ENCODE assay signal across 21 mouse cellular contexts in the genomic region with DNA sequence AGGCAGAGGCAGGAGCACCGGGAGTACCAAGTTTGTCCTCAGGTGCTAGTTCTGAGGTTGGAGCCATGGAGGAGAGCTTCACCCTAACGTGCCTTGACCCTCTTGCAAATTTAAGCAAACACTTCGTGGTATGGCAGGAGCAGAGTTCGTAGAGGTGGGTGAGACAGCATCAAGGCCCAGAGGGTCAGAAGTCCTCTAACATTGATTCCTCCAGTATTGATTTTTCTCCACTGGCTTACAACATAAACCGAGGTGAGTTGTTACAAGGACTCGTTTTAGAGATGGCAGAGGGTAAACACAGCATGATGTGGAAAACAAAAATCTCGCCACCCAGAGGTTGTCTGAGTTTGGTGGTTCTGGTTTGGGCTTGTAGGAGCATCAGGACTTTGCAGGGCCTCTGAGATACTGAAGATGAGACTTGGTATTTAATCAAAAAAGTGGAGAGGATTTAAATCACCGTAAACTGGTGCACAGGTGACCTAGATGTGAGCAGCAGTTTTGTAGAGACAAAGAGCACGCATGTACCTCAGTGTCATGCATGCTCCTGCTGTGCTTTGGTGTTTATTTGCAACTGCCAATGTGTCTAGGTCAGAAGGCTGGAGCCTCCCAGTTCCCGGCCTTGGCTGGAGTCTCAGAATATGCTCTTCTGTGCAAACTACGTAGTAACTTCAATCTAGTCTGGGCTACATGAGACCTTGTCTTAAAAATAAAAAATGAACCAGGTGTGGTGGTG. TPM values are rescaled to one million over a fixed set of nuclear protein-coding genes. Genes with fewer than 3 reads are reported as not detected.
A peak's percentile ranks its signal among the peaks of the same experiment; 100 is the strongest.
DNase-seq lines count a peak whose midpoint lies in the region; ATAC-seq and TF ChIP-seq lines count a peak whose summit lies in the region.
"Had no signal": no experiment of that assay in that cellular context is flagged by ENCODE, and none has a peak within 500 bp of the region (broad histone marks: within the 10 kb centered on the region; RNA-seq: fewer than 3 reads in every experiment).

No protein-coding gene starts in this region.

- peak; percentile 41 for DNase-seq in intestine, embryonic 14.5 days (ENCODE audit: low spot score)
- no peak for DNase-seq in B cell, adult 2 months
- DNase-seq in gastrocnemius, adult 2 months, result no peak
- DNase-seq: adrenal gland, adult 8-10 months; adrenal gland, postnatal 36 days; cerebellum, adult 2 months; cerebellum, postnatal 10 days; gastrocnemius, postnatal 14 days; heart, postnatal 36 days had no signal

- no peak overlapping the region for H3K4me2 ChIP-seq in intestine, embryonic 14.5 days (ENCODE audit: low read length)
- H3K4me2 ChIP-seq in intestine, embryonic 15.5 days (replicated peaks), result no peak overlapping the region
- no peak overlapping the region for H3K4me2 ChIP-seq in liver, embryonic 12.5 days
- H3K4me2 ChIP-seq in liver, embryonic 16.5 days (ENCODE audit: low read depth, low read length), result no peak overlapping the region
- H3K4me2 ChIP-seq: embryonic facial prominence, embryonic 15.5 days; heart, embryonic 13.5 days had no signal

- no peak for TF ChIP-seq CTCF in gastrocnemius, adult 2 months (IDR thresholded peaks at IDR 0.05)

- no peak overlapping the region for H3K27ac ChIP-seq in intestine, embryonic 14.5 days (ENCODE audit: low read depth)
- H3K27ac ChIP-seq in intestine, embryonic 15.5 days, result no peak overlapping the region
- H3K27ac ChIP-seq in liver, embryonic 12.5 days, result peak overlapping the region; percentile 50; the same call in 1 of the 2 replicates
- H3K27ac ChIP-seq in liver, embryonic 16.5 days (ENCODE audit: low read length), result peak overlapping the region; percentile 76
- H3K27ac ChIP-seq in gastrocnemius, adult 2 months, result no peak overlapping the region
- H3K27ac ChIP-seq: embryonic facial prominence, embryonic 15.5 days; forebrain, embryonic 10.5 days; heart, embryonic 13.5 days had no signal

- H3K9ac ChIP-seq in intestine, embryonic 14.5 days (ENCODE audit: low read length), result no peak overlapping the region
- no peak overlapping the region for H3K9ac ChIP-seq in intestine, embryonic 15.5 days
- H3K9ac ChIP-seq in liver, embryonic 12.5 days, result no peak overlapping the region
- H3K9ac ChIP-seq in liver, embryonic 16.5 days (ENCODE audit: low read depth, low read length), result no peak overlapping the region
- H3K9ac ChIP-seq: embryonic facial prominence, embryonic 15.5 days; heart, embryonic 13.5 days had no signal

- H3K9me3 ChIP-seq in intestine, embryonic 14.5 days (ENCODE audit: control insufficient read depth, low read length), result no peaks in the 10 kb centered on the region
- H3K9me3 ChIP-seq in intestine, embryonic 15.5 days, result no peaks in the 10 kb centered on the region
- no peaks in the 10 kb centered on the region for H3K9me3 ChIP-seq in liver, embryonic 12.5 days (replicated peaks)
- no peaks in the 10 kb centered on the region for H3K9me3 ChIP-seq in liver, embryonic 16.5 days (replicated peaks; ENCODE audit: control insufficient read depth, low read length)
- H3K9me3 ChIP-seq: embryonic facial prominence, embryonic 15.5 days; heart, embryonic 13.5 days had no signal

- no peaks in the 10 kb centered on the region for H3K27me3 ChIP-seq in intestine, embryonic 14.5 days (replicated peaks; ENCODE audit: control insufficient read depth, insufficient read depth, low read length)
- no peaks in the 10 kb centered on the region for H3K27me3 ChIP-seq in intestine, embryonic 15.5 days (replicated peaks)
- H3K27me3 ChIP-seq in liver, embryonic 12.5 days (replicated peaks), result 0 out of 2 replicates have a peak, but pooled peaks cover 8% of the 10 kb centered on the region
- H3K27me3 ChIP-seq in liver, embryonic 16.5 days (ENCODE audit: control insufficient read depth, insufficient read depth, low read depth, low read length), result no peaks in the 10 kb centered on the region
- H3K27me3 ChIP-seq: embryonic facial prominence, embryonic 15.5 days; heart, embryonic 13.5 days had no signal

- no peak overlapping the region for H3K4me3 ChIP-seq in intestine, embryonic 14.5 days (ENCODE audit: low read depth, low read length)
- no peak overlapping the region for H3K4me3 ChIP-seq in intestine, embryonic 15.5 days (replicated peaks)
- H3K4me3 ChIP-seq in liver, embryonic 12.5 days, result no peak overlapping the region
- H3K4me3 ChIP-seq in liver, embryonic 16.5 days (ENCODE audit: low read depth, low read length), result no peak overlapping the region
- H3K4me3 ChIP-seq in gastrocnemius, adult 2 months, result no peak overlapping the region
- H3K4me3 ChIP-seq: embryonic facial prominence, embryonic 15.5 days; erythroblast, embryonic 14.5 days; forebrain, embryonic 10.5 days; heart, embryonic 13.5 days had no signal

- intact Hi-C loops in gastrocnemius, adult 2 months (cut with DNase I), result no loop called here

- no peaks in the 10 kb centered on the region for H3K36me3 ChIP-seq in intestine, embryonic 14.5 days (ENCODE audit: control insufficient read depth, insufficient read depth, low read length)
- H3K36me3 ChIP-seq in intestine, embryonic 15.5 days, result no peaks in the 10 kb centered on the region
- no peaks in the 10 kb centered on the region for H3K36me3 ChIP-seq in liver, embryonic 12.5 days
- no peaks in the 10 kb centered on the region for H3K36me3 ChIP-seq in liver, embryonic 16.5 days (ENCODE audit: control insufficient read depth, insufficient read depth)
- H3K36me3 ChIP-seq: embryonic facial prominence, embryonic 15.5 days; forebrain, embryonic 10.5 days; heart, embryonic 13.5 days had no signal

- 82% methylated on average over 11 of the region's 11 CpGs for WGBS in intestine, embryonic 14.5 days
- WGBS in intestine, embryonic 15.5 days, result 79% methylated on average over 11 of the region's 11 CpGs
- WGBS in liver, embryonic 12.5 days (ENCODE audit: insufficient replicate concordance), result 56% methylated on average over 11 of the region's 11 CpGs
- WGBS in liver, embryonic 16.5 days (ENCODE audit: insufficient replicate concordance), result 56% methylated on average over 11 of the region's 11 CpGs

- H3K4me1 ChIP-seq in intestine, embryonic 14.5 days (replicated peaks; ENCODE audit: control insufficient read depth, insufficient read depth, low read length), result no peaks in the 10 kb centered on the region
- H3K4me1 ChIP-seq in intestine, embryonic 15.5 days (replicated peaks), result no peaks in the 10 kb centered on the region
- no peaks in the 10 kb centered on the region for H3K4me1 ChIP-seq in liver, embryonic 12.5 days
- no peaks in the 10 kb centered on the region for H3K4me1 ChIP-seq in liver, embryonic 16.5 days (ENCODE audit: control insufficient read depth, low read depth, low read length)
- H3K4me1 ChIP-seq: embryonic facial prominence, embryonic 15.5 days; heart, embryonic 13.5 days had no signal

- no peak for ATAC-seq in intestine, embryonic 14.5 days (replicated peaks; ENCODE audit: low FRiP score, low TSS enrichment, low read depth)
- ATAC-seq in intestine, embryonic 15.5 days, result no peak
- peak; percentile 66; the same call in 1 of the 2 replicates for ATAC-seq in liver, embryonic 12.5 days
- ATAC-seq in liver, embryonic 16.5 days (ENCODE audit: low read depth), result peak; percentile 90
- ATAC-seq: forebrain, embryonic 16.5 days; hindbrain, embryonic 16.5 days had no signal

RNA-seq across cellular contexts. Expression of gene Slc10a1, which starts 7.6 kb away (rescaled TPM):
- 0.50 and 0.74 TPM in 2 replicates for polyA plus RNA-seq in intestine, embryonic 14.5 days (2014; fragmentation: Nextera tagmentation; extraction: Ambion mirVana)
- polyA plus RNA-seq in intestine, embryonic 15.5 days (2015; fragmentation: Nextera tagmentation; extraction: Ambion mirVana), result 0.36 and 0.47 TPM in 2 replicates
- 0.57 and 0.60 TPM in 2 replicates for polyA plus RNA-seq in liver, embryonic 12.5 days (2016; fragmentation: Nextera tagmentation; extraction: Ambion mirVana)
- polyA plus RNA-seq in liver, embryonic 16.5 days (2015; fragmentation: Nextera tagmentation; extraction: Ambion mirVana), result 27.0 and 39.5 TPM in 2 replicates
- total RNA-seq in gastrocnemius, adult 2 months (2021), result not detected
- total RNA-seq: adrenal gland, postnatal 36 days; gastrocnemius, postnatal 14 days; heart, adult 8-10 months; heart, postnatal 36 days had no signal
- polyA plus RNA-seq: cerebellum, adult 2 months; erythroblast, embryonic 14.5 days; frontal cortex, adult 2 months; gonadal fat pad, adult 2 months had no signal

RNA-seq across cellular contexts. Expression of gene Srsf5, which starts 30.8 kb away (rescaled TPM):
- 350 and 386 TPM in 2 replicates for polyA plus RNA-seq in intestine, embryonic 14.5 days (2014; fragmentation: Nextera tagmentation; extraction: Ambion mirVana)
- polyA plus RNA-seq in intestine, embryonic 15.5 days (2015; fragmentation: Nextera tagmentation; extraction: Ambion mirVana), result 515 and 607 TPM in 2 replicates
- polyA plus RNA-seq in liver, embryonic 12.5 days (2016; fragmentation: Nextera tagmentation; extraction: Ambion mirVana), result 357 and 402 TPM in 2 replicates
- 273 and 294 TPM in 2 replicates for polyA plus RNA-seq in liver, embryonic 16.5 days (2015; fragmentation: Nextera tagmentation; extraction: Ambion mirVana)
- 100 to 1,000 TPM in 1 of 2 experiments, 10 to 100 TPM in 1; 93.8 to 118 TPM for total RNA-seq in gastrocnemius, adult 2 months (2021)

RNA-seq across cellular contexts. Expression of gene Smoc1, which starts 50.5 kb away (rescaled TPM):
- 8.8 and 10.9 TPM in 2 replicates for polyA plus RNA-seq in intestine, embryonic 14.5 days (2014; fragmentation: Nextera tagmentation; extraction: Ambion mirVana)
- polyA plus RNA-seq in intestine, embryonic 15.5 days (2015; fragmentation: Nextera tagmentation; extraction: Ambion mirVana), result 8.1 and 9.6 TPM in 2 replicates
- polyA plus RNA-seq in liver, embryonic 12.5 days (2016; fragmentation: Nextera tagmentation; extraction: Ambion mirVana), result 7.0 and 7.9 TPM in 2 replicates
- polyA plus RNA-seq in liver, embryonic 16.5 days (2015; fragmentation: Nextera tagmentation; extraction: Ambion mirVana), result 14.2 and 15.9 TPM in 2 replicates
- total RNA-seq in gastrocnemius, adult 2 months (2021), result under 1 TPM; 0.61 to 0.98 TPM

Comparison
In these comparisons a context has a peak if more than half of its experiments do, and no peak if none do; other contexts are left out.
1. RNA of gene Slc10a1, which starts 7.6 kb away (polyA plus RNA-seq): 27.0 to 39.5 TPM in liver, embryonic 16.5 days; 0.57 to 0.60 TPM in liver, embryonic 12.5 days, 0.50 to 0.74 TPM in intestine, embryonic 14.5 days and 0.36 to 0.47 TPM in intestine, embryonic 15.5 days; every median in the first group is over 10 times any median in the second.
2. ATAC-seq: peak in liver, embryonic 12.5 days (single experiment) and liver, embryonic 16.5 days (single experiment); none in intestine, embryonic 14.5 days (single experiment) and intestine, embryonic 15.5 days (single experiment).
3. H3K27ac ChIP-seq: peak in liver, embryonic 12.5 days (single experiment) and liver, embryonic 16.5 days (single experiment); none in intestine, embryonic 14.5 days (single experiment), intestine, embryonic 15.5 days (single experiment) and gastrocnemius, adult 2 months (single experiment).